Mouse (Mus musculus) heart, adult 9 months (tissue): ENCODE measurements at regions not wholly inside any gene's neighbourhood (a gene's known extent, or its start where the extent isn't known, plus 50 kb on each side); places are given as distances from the start of the nearest gene placed in this dataset.
A peak's percentile ranks its signal among the peaks of the same experiment; 100 is the strongest.

Experiments
- DNase-seq, 2 experiments: peaks; one replicate each; pipeline ENCODE4 v3.0.0; 2022; ENCODE audit warnings: low spot score in 2 of 2

DNA sequence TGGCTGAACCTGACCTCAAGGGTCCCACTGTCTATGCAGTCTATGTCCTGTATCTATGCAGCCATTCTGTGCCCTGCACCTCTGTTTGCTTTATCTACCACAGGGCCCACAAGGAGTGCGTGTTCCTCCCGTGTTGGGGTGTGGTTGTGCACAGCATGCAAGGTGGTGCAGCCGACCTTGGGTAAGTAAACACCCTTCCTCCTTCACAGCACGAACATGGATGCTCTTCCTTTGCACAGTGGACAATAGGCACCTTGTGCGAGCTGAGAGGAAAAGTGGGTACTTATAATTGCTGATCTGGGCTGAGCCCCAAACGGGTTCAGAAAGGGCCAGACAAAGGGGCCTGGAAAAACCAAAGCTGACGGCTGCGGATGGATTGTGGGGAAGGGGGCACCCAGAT is 91.3 kb upstream of the 1600014C23Rik start:
- DNase-seq = no peak

DNA sequence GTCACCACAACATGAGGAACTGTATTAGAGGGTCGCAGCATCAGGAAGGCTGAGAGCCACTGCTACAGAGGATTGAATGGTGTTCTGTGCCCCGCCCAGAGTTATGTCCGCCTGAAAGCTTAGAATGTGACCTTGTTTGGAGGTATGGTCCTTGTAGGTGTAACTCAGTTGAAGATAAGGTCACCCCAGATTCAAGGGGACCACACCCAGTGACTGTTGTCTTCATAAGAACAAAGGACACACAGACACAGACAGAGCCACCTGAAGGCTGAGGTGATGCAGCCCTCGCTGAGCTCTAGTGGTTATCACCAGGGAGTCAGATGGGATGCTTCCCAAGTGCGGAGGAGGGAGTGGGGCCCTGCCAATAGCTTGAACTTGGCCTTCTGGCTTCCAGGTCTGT is 89.9 kb upstream of the 1600014C23Rik start:
- DNase-seq = no peak

- no peak for DNase-seq
These were observed 88.8 kb upstream of the 1600014C23Rik start for GRCm38 (mm10) chr17:45822427-45822826.

DNA sequence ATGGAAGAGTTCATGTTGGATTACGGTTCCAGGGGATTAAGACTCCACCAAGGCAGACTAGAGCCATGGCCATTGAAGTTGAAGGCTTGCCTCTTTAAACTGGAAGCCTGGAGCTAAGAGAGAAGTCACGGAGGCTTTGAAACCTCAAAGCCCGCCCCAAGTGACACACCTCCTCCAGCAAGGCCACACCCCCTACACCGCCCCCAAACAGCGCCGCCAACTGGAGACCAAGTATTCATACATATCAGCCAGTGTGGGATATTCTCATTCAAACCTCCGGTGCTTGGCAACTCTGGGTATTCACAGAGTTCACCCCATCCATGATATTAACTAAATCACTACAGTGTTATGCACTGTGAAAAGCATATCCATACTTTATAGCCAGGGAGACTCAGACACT is 87.7 kb upstream of the 1600014C23Rik start:
- DNase-seq = no peak

GRCm38 (mm10) chr17:45819143-45819542 is 85.5 kb upstream of the 1600014C23Rik start:
- DNase-seq = no peak

GRCm38 (mm10) chr17:45816566-45816965 is 82.9 kb upstream of the 1600014C23Rik start:
- peak; percentile 36 to 50 for DNase-seq

DNA sequence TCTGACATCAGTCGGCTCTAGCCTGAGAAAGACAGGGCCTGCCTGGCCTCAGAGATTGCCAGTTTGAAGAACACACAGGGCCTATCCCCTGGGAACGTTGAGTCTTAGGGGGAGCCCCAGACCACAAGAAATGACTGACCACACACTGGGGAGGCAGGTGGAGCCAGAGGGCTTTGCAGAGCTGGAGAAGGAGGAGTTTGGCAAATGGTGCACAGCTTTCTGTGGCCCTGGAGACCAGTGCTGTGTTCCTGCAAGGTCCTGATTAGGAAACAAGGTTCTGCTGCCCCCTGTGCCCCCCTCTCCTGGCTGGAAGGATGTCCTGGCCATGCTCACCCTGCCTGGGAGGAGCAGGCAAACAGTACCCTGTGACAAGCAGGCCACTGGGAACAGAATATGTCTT is 82.2 kb upstream of the 1600014C23Rik start:
- DNase-seq = peak; percentile 83 to 85

- DNase-seq = no peak
These were observed 81.7 kb upstream of the 1600014C23Rik start for GRCm38 (mm10) chr17:45815341-45815740.

GRCm38 (mm10) chr17:45814586-45814985 is 80.9 kb upstream of the 1600014C23Rik start:
- peak in 1 of 2 experiments; percentile 20 for DNase-seq

DNA sequence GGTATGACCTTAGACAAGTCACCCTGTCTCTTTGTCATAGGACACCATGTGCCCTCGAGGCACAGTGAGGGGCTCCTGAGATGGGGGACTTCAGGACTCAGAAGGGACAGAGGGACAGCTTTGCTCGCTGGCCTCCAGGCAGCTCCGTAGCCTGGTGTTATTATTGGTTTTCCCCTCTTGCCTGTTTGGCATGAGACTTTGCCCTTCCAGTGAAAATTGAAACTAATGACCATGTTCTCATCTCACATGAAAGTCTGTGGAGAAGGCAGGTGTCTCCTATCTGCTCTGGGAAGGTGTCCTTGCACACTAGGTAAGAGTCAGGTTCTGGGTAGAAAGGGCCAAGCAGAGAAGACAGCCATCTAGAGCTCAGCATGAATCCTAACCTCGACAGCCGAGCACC is 80.3 kb upstream of the 1600014C23Rik start:
- DNase-seq = no peak

DNA sequence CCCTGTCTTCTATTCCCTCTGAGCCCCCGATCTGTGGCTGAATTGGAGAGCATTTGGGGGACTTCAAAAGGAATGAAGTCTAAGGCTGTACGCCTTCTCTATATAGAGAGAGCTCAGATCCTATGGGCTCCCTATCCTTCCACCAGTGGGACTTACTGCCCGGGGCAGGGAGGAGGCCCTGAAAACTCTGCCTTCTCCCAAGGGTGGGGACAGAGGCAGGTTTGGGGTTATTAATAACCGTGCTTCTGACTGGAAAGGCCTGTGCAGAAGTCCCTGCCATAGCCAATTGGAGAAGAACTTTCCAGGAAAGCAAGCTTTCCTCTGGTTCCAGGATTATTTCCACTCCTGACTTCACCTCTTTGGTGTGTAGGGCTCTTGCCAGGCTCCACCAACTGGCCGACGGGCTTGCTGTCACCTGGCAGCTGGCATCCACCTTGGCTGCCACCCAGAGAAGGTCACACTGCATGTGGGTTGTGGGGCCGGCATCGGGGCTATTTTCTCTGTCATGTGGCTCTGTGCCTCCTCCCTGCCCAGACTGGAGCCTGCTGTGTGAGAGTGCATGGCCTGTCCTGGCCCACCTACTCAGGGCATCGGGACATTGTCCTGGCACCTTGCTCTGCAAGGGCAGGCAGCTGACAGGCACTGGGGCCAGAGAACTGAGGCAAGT is 78.8 kb upstream of the 1600014C23Rik start:
- peak; percentile 88 to 89 for DNase-seq

GRCm38 (mm10) chr17:45811632-45812221 is 78.1 kb upstream of the 1600014C23Rik start:
- DNase-seq = peak; percentile 37 to 54

DNA sequence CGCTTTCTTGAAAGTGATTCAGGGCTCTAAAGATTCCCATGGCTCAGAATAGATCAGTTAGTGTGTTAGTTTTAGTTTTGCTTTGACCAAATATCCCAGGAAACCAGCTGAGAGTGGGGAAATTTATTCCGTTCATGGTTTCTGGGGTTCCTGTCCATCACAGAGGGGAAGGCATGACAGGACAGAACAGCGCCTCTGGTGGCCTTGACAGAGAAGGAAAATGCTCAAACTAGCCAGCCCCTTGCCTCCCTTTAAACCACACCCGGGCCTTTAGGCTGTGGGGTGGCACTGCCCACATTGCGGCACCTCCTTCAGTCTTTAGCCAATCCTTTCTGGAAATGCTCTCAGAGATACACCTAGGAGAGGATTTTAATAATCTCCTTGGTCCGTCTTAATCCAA is 76.1 kb upstream of the 1600014C23Rik start:
- DNase-seq = no peak

- no peak for DNase-seq
These were observed 74.7 kb upstream of the 1600014C23Rik start for GRCm38 (mm10) chr17:45808374-45808773.

- no peak for DNase-seq
These were observed 73.8 kb upstream of the 1600014C23Rik start for GRCm38 (mm10) chr17:45807452-45807851.

DNA sequence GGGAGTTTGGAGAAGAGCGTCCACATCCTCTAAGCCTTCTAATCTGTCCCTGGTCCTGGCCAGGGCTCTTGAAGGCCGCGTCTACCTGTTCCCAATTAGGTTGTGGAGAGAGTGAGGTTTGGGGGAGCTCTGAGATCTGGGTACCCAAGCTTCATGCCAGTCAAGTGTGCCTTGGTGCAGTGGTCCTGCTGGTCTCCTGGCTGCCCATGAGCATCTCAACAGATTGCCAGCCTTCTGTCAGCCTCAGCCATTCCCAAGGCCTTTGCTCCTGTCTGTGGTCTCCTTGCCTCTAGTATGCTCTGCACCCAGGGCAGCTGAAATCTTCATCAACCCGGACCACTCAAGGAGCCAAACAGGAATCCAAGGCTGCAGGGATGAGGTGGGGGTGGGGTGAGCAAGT is 73.2 kb upstream of the 1600014C23Rik start:
- DNase-seq = no peak

DNA sequence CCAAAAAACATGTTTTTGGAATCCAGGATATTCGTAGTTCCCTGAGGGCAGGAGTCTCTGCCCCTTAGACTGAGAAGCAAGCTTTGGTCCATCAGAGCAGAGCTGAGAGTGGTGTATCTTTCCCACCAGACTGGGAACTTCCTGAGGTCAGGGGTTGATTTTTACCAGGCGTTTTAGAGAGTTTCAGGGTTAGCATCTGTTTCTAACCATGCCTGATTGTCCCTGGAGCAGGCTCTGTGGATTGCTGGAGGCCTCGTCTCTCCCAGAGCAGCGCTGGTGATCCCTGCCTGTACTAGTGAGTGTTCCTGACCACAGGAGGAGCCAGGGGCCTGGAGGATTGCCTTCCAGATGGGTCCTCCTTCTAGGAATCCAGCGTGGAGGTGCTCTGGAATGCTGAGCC is 72.8 kb upstream of the 1600014C23Rik start:
- no peak for DNase-seq

DNA sequence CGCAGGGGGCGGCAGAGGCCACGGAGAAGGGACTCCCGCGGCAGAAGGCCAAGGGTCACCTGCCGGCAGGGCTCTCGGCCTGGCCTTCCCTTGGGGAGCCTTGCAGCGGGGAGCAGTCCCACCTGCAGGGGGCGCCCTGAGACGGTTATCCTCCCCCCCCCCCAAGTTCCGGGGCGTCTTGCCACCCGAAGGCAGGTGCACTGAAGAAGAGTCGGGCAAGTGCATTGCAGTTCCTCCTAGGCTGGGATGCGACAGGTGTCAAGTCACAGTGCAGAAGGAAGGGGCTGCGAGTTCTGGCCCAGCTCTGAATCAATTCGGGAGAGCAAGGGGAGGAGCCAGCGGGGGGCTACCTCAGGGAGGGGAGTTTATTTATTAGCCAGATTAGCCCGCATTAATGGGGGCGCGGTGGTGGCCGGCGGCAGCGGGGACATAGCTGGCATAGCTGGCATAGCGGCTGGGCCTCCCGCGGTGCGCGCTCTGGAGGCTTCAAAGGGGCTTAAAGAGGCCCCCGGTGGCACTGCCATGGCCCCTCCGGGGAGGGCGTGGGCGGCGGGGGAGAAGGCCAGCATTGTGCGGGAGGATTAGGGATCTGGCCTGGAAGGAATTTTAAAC is 71.9 kb upstream of the 1600014C23Rik start:
- no peak for DNase-seq

DNA sequence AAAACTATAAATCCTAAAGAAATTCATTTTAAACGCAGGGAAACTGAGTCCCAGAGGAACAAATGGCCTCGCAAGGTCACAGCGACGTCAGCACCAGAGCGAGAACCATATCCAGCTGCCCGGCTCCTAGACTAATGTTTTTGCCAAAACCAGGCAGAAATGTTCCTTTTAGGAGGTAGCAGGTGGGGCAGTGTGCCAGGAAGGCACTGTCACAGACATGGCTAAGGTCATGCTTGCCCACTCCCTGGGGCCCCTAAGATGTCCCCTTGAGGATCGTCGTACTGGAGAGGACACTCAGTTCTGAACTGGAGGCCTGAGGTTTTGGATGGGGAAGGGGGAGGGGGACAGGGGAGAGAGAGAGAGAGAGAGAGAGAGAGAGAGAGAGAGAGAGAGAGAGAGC is 69.7 kb upstream of the 1600014C23Rik start:
- no peak for DNase-seq

DNA sequence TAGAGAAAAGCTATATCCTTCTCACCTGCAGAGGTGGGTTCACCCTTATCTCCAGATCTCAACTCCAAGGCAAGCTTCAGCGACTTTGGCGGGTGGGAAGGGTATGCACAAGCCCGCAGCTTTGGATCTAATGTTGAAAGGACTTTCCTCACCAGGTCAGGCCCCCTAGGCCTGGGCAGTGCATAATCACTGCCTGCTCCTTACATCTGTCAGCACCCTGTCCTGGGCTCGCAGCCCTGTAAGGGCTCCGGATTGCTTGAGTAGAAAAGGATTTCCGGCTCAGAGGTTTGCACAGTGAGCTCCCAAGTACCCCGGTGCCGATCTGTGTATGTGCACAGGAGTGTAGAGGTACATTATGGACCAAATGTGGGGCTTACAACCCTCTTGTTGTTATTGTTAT is 68.8 kb upstream of the 1600014C23Rik start:
- no peak for DNase-seq

- DNase-seq = no peak
These were observed 66.1 kb upstream of the 1600014C23Rik start for GRCm38 (mm10) chr17:45799725-45800124.

- no peak for DNase-seq
These were observed 65.4 kb upstream of the 1600014C23Rik start for GRCm38 (mm10) chr17:45798996-45799395.

- DNase-seq = no peak
These were observed 64.8 kb upstream of the 1600014C23Rik start for GRCm38 (mm10) chr17:45798456-45798855.
